Mouse (Mus musculus) kidney, adult 10 weeks (tissue): ENCODE results near the gene Pdpn. TPM values are rescaled to one million over a fixed set of nuclear protein-coding genes. Genes with fewer than 3 reads are reported as not detected.

Experiments
- polyA plus RNA-seq: library from polyadenylated mRNA; stranded (reverse); fragments of 350-450 nt; fragmentation: Illumina TruSeq; extraction: RNeasy Lipid Tissue Mini Kit (QIAGEN cat#74804); gene quantifications from one replicate; pipeline ENCODE4 v1.2.3, GENCODE M21; 2014; ENCODE audit warnings: low read depth, low replicate concordance

Pdpn gene
- polyA plus RNA-seq, result 9.2 TPM

DNA sequence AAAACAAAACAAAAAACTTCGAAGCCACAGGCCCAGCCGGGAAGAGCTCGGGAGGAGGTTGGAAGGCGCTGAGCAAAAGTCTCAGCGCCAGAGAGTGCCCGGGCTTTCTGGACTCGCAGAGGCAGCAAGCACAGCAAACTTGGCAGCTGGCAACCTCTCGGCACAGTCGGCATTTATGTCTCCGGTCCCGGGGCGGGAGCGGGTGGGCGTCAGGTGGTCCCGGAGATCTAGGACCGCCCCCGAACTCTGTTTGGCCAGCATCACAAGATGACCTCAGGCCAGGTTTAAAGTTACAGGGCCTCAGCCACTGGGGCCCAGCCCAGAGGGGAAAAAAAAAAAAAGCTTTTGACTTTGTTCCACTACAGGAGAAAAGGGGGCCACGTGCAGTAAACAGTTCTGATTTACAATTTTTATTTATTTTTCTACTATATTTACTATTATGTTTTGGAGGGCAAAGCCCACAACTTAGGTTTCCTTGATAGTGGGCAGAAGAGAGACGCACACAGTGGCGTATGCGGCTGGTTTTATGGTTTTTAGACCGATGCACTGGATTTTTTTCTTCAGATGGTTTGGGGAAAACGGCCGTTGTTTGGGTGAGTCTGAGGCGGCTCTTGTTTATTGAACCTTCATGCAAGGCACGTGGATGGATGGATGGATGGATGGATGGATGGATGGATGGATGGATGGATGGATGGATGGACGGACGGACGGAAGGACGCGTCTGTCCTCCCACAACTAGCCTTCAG is at the start of gene Pdpn:
TSS of gene Pdpn (minus strand) at position 240 of the 746 bp plus-strand sequence.

Other genes with a start within 250 kb of the Pdpn start
- gene Prdm2, start 86.6 kb downstream of the Pdpn start, polyA plus RNA-seq, result 14.3 TPM
- gene Lrrc38, start 50.2 kb upstream of the Pdpn start, polyA plus RNA-seq, result not detected
- not detected for gene Pramel1, start 94.9 kb upstream of the Pdpn start, polyA plus RNA-seq
- 14.5 TPM for gene Pramef8, start 112.9 kb upstream of the Pdpn start, polyA plus RNA-seq
- not detected for gene Oog4, start 150.8 kb upstream of the Pdpn start, polyA plus RNA-seq
- not detected for gene Gm13043, start 211.8 kb upstream of the Pdpn start, polyA plus RNA-seq
- not detected for gene Gm13040, start 236.4 kb upstream of the Pdpn start, polyA plus RNA-seq